Mouse (Mus musculus) lung, adult 18-20 months (tissue): ENCODE measurements around the gene Psmg4.

ENCODE experiments used
- DNase-seq, 2 experiments: peaks; one replicate each; pipeline ENCODE4 v3.0.0; 2022; ENCODE audit warnings: mixed read lengths in 2 of 2

The Psmg4 gene

DNA sequence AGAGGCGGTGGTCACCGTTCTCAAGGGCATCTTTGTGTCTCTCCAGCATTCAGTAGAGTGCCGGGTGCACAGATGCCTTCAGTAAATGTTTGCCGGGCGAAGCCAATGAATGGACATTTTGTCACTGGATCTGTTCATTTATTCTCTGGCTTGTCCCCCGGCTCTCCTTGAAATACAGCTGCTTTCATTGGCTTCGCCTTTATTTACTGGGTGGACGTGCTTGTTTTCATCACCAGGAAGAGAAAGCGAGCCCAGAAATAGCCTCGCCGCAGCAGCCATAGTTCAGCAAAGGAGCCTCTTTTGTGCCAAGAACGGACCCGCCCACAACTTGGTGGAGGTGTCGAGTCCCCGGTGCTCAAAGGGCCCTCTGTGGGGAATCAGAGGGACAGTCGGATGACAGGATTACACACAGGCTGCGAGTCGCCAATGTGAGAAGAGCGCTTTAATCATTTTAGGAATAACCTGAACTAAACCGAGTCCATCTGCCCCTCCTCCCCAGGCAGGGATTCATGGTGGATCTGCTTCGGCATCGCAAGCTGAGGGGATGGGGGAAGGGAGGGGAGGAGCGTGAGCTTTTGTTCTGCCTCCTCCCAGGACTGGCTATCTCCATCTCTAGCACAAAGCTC is 13.9 kb upstream of the Psmg4 start:
- DNase-seq, result peak; percentile 66 to 74

DNA sequence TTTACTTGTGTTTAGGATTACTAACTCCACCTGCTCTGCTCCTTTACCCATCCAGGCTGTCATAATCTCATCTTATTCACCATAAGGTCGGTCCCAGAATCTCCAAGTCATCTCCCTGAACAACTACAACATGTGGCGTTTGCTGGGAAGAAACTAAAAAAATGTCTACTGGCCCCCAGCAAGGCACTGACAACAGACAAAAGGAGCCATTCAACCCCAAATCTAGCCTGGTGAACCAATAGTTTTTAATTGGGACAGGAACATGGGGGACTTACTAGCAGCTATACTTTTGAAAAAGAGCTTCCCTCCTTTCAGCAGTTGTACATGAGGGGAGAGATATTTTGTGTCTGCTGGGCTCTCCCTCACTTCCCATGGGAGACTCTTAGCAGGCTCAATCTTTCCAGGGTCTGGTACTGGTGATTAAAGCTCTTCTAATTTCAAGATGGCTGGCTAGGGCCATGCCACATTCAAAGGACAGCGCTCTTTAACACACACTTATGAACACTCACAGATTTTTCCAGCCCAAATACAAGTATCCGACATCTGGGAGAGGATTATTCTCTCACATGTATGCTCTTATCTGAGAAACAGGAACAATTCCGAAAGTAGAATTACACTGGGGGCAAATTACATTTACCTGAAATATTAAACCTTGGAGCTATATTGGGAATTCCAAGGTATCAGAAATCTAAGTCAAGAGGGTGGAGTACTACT is 13.1 kb upstream of the Psmg4 start:
- DNase-seq, result no peak

DNA sequence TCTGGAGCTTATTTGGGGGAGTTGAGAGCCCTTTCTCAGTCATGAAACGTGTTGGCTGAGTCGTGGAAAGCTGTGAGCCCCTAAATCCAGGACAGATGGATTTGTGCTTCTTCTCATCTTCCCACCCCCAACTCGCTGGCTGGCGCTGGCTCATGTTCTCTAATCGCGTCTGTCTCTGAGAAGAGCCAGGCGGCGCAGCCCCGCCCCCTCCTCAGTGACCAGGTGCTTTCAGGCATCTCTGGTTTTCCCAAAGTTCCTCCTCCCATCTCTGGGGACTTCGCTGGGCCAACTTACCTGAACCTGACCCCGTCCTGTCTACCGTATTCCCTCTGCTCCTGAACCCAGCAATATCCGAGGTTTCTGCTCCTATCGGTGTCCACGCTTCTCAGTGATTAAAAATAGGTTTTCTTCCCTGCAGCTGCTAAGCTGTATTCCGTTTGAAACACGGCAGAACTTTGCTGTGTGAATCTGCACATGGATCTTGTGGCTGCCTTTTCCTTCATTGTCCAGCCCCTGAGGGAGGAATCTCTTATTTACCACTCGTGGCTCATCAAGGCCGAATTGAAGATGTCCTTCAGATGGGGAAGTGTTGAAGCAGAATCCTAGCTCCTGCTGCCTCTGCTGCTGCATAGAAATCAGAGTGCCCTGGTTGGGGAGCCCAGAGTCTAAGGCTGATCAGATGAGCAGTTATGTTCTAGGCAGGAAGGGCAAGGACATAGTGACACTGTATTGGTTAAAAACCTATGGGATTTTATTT is 12.3 kb upstream of the Psmg4 start:
- no peak for DNase-seq

DNA sequence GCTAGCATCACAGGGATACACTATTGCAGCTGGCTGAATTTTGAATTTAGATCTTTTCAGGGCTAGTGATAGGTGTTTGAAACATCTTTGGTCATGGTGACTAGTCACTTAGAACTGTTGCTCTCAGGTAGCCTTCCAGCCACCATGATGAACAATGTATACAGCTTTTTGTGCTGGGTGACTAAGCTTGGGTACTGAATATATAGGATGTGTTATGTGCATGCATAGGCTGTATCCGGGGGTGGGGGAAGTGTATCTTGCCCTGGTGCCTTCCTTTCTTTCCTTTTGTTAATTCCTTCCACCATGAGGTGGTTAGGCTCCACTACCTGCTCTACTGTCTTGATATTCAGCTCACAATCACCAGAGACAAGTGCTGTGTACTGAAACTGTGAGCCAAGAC is 11.3 kb upstream of the Psmg4 start:
- no peak for DNase-seq

DNA sequence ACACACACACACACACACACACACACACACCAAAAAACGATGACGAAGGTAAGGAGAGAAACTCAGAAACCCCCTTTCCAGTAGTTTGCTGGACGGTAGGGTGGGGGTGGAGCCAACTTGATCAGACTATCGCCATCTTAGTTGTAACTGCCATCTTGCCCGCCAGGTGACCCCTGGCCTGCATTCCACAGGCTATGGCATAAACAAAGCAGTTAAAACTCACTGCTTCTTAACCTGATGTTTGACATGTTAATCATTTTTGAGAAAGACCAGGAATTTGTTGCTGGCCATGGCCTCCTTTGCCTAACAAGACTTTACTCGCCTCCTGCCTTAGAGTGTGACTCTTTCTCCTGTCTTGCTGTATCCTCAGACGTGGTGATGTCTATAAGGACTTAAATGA is 10.1 kb upstream of the Psmg4 start:
- DNase-seq, result no peak

DNA sequence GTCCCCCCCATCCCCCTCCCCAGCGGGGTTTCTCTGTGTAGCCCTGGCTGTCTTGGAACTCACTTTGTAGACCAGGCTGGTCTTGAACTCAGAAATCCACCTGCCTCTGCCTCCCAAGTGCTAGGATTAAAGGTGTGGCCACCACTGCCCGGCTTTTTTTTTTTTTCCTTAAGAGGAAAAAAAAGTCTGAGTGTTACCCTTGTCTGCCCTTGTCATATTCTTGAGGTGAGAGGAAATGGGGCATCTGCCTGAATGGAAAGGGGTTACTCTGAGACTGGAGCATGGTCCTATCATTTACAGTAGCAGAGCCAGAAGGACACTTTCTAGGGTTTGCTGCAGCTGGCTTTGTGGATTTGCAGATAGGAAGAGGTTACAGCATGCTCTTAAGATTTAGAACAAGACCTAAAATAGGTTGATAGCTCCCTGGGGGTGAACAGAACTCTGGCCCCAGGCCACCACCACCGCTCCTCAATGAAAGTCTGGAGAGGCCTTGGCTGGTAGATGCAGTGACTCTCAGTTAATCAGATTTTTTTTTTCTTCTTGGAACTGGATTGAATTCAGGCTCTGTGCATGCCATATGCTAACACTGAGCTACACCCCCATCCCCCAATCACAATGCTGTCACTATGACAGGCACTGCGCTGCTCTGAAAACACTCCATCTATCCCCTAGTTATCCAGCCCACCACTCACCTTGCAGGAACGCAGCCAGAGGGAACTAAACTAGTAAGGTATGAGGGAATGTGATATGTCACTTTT is 9.3 kb upstream of the Psmg4 start:
- DNase-seq, result no peak

DNA sequence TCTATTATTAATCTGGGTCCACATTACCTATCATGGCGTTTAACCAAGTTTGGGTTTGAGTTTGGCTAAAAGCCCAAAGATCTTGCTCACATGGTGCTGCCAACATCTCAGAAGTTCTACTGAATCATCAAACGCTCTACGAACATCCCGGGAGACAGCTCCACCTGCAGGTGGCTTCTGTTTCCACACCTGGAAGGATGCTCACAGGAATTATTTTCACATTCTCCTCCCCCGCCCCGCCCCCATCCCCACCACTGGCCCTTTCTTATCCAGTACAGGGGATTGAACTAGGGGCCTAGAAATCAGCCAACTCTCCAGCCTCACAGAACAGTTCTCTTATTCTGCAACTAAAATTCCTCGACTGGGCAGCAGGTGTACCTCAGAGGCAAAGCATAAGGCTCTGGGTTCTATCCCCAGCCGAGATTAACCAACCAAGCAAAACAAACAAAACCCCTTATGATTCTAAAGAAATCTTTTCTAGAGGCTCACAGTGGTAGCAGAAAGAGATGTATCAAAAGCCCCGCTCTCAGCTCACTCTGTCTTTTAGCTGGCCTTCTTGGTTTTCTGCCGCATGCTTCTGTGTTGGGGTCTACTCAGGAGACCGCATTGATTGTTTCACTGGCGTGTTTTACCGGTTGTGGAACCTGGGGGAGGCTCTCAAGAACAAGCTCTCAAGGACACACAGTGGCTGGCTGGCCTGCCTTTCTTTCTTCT is 8.4 kb upstream of the Psmg4 start:
- peak; percentile 76 to 85 for DNase-seq

DNA sequence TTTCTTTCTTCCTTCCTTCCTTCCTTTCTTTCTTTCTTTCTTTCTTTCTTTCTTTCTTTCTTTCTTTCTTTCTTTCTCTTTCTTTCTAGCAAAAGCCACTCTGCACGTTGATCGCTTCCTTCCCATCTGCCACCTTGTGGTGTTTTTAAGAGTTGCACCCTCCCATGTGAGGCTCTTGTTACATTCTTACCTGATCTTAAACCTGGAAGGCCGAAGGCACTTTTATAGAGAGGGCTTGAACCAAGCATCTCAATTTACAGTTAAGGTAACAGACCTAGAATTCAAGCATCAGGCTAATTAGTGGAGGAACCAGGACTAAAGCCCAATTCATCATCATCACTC is 7.9 kb upstream of the Psmg4 start:
- peak; percentile 65 to 78 for DNase-seq

DNA sequence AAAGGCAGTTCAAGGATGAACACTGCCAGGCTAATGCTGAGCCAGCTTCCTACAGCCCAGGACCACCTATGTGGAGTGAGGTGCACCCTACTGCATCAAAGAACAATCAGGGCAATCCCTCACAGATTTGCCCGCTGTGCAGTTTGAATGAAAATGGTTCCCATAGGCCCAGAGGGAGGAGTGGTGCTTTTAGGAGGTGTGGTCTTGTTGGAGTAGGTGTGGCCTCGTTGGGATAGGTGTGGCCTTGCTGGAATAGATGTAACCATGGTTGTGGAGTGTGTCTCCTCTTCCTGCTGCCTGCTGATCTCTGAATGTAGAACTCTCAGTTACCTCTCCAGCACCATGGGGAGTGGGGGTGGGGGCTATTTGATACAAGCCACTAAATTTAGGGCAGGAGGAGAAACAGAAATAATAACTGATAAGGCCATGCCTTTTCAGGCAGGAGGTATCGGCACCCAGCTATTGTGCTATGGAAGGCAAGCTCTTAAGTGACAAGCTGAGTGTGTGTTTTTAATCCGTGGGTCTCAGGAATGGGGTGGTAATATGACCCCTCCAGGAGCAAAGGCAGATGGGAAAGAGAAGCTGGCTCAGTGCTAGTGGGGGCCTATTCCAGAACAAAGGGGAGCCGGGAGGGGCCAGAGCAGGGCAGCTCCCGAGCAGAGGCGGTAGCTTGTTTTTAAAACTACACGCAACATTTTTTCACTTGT is 6.5 kb upstream of the Psmg4 start:
- DNase-seq, result peak in 1 of 2 experiments; percentile 33

DNA sequence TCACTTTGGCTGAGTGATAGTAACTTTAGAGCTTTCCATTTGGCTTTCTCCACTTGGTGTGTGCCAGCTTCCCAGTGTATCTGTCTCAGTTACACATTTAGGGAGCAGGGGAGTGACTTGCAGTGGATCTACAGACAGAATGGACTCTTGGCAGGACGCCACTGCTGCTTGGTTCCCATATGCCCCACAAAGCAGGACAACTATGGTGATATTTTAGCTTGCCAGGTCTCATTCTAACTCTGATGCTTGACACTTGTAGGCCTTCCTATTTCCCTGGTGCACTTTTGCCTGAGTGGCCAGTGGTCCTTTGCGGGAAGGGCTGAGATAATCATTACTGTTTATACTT is 6.0 kb upstream of the Psmg4 start:
- DNase-seq, result peak in 1 of 2 experiments; percentile 16

DNA sequence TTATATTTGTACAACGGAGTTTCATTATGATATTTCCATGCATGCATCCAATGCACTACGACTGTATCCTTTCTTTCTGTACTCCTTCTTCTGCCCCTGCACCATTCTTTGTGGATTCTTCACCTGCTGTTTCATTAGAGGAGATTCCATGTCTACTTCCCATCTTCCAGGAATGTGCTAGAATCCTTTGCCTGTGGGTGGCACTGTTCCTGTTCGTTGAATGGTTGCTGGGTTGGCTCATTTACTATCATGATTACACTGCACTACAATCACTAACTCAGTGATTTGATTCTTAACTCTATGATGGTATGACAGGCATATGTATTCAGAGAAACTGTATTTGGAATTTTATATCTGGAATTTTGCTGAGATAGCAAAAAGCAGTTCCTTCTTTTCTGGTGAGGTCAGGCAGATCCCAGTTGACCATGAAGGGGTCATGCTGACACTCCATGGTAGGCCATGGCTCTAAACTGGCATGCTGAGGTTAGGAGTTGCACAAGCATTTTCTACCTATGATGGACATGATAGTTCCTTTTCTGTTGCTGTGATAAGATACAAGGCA is 5.1 kb upstream of the Psmg4 start:
- DNase-seq, result no peak

DNA sequence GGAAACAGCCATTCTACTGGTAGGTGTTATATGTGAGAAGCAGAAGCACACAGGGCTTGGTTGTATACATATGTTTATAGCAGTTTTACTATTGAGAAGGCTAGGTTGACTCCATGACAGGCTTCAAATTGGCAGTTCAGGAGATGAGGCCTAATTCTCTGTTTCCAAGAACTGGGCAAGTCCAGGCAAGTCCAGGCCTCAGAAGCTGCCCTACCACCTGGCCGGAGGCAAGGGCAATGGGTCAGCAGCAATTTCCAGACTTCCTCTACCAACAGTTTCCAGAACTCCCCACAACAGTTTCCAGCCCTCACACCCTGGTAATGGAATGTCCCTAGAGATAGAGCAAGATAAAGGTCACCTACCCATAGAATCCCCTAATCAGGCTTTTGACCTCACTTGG is 2.8 kb upstream of the Psmg4 start:
- DNase-seq, result no peak

DNA sequence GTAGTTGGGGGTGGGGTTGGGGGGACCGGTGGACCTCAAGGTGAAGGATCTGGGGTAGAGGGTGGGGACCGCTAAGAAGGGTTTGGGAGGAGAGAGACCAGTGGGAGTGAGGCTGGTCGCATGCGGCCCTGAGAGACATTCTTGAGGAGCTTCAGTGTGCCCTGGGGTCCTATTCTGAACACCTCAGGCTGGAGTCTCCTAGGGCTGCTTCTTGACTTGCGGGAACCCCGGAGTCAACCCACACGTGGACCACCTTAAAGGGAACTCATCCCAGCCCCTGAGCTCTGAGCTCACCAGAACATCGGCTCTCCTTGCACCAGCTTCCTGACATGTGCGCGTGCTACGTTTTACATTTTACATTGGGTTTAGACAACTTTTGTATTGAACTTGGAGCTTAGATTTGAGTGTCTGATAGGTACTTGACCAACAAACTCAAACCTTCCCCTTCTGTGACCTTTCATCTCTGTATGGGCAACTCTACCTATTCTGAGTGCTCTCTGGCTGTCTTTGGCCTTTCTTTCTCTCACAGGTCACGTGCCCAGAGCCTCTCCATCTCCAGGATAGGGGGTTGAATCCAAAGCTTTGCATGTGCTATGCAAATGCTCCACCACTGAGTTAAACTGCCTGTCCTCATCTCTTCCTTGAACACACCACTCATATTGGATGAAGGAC is 676 bp downstream of the Psmg4 start:
- DNase-seq, result peak in 1 of 2 experiments; percentile 16

DNA sequence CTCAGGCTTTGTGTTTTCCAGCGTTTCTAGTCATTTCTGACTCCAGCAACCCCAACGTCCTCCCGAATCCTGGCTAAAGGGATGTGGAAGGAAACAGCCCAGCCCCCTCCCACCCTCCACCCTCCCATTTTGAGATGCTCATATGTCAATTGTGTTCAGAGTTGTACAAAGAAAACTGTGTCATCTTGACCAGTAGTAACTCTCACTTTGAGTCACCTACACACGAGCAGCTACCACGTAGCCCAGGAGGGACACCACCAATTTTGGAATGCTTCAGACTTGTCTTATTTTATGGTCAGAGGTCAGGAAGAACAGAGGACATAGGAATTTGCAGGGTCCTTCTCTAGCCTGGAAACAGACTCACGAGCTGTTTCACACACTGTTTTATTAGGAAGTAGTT is 11.3 kb downstream of the Psmg4 start:
- DNase-seq, result no peak

DNA sequence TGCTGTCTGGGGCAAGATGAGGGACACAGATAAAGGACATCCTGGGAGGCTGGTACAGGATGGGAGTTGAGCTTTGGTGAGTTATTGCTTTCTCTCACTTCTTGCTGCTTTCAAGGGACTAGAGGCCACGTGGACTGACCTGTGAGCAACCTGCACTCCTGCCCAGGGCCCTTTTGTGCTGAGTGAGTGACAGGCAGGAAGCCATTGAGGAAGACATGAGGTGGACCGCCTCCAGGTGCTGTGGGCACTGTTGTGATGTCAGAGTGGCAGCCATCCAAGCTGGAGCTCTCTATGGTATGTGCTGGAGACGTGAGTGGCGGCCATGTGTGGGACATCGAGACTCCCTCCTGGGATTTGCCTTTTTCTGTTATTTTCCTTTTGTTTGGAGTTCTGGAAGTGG is 18.9 kb downstream of the Psmg4 start:
- no peak for DNase-seq

DNA sequence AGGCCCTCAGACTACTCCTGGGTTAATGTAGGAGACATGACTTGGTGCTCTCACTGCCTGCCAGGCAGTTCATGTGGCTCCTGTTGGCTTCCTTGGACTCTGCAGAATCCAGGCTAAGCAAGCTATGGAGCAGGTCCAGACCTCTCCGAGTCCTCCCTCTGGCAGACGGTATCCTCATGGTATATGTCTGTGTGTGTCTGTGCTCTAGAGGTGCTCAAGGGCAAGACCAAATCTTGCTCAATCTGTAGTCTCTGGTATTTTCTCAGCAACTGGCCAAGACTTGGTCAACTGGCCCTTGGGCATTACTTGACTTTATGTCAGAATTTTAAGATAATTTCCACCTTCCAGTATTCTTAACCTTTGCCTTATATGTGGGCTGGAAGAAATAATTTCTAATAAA is 22.6 kb downstream of the Psmg4 start:
- no peak for DNase-seq

DNA sequence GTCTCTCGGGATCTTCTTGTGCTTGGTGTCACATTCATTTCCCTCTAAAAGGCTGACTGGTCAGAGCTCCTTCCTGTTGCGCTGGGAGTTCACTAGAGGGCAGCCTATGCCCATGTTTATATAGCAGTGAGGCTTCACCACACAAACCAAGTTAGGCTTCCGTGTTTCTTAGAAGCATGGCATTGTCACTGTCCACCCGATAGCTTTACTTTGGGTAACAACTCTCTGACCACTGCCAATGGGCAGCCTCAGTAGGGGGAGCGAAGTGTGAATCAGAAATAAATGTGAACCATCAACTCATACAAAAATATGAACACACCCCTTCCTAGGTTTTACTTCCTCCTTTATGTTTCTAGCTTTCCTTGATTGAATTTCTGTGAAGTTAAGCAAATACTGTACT is 24.8 kb downstream of the Psmg4 start:
- DNase-seq, result peak; percentile 73 to 75

DNA sequence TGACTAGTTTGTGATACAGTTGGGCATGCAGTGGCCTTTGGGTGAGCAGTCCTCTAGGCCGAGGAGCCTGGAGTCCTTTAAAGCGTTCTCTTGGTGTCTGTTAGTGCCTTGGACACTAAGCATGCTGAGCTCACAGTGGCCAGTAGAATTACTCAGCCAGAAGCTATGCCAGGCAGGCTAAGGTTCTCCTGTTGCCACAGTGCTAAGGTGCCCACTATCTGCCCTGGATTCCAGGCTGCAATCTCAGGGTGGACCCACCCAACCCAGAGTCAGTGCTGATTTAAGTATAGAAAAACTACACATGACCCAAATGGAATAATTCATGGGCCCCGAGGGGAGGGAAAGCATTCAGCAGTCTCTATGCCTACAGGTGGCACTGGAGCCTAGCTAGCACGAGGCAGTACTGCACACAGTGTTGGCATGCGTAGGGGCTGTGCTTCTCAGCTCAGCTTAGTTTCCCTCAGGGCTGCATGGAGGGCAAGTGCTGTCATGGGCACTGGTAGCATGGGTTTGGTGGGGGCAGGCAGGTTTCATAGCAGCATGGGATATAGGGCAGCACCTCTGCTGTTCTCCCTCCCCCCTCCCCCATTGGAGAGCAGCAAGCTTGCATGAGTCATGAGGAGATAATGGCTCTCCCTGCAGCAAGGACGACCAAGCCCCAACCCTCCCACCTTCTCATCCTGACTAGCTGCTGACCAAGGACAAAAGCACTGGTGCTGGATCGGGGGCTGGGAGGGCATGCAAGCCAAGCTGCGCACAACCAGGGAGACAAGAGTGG is 29.8 kb downstream of the Psmg4 start:
- DNase-seq, result peak; percentile 28 to 32

DNA sequence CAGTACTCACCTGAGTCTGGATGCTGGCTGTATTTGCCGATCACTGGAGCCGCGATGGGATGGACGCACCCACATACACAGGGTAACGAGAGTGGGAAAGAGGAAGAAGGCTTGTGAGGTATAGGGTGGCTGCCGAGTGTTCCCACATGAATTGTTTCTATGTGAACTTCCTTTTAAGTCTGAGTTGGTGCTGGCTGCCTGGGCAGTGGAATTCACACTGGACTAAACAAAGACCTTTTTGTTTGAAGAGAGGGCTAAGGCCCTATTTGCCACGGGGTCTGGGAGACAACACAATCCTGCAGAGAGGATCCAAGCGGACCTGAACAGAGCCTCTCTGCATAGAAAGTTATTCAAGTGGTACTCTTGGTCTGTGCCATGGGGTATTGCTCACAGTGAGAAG is 30.6 kb downstream of the Psmg4 start:
- no peak for DNase-seq

DNA sequence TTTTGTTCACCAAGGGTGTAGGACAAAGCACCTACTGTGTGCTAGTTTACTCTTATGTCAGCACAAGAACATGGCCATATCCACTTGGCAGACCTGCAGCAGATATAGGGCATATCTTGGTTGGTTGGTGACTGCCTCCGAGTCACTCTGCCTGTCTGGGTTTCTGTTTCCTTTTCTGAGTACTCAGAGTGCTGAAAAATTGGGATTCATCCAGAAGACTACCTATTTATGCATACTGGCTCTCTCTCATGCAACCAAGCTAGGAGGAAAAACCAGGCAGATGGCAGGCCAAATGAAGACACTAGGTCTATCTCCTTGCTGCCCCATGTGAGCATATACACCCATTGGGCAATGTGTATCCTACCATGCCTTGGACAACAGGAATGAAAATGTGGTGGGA is 32.9 kb downstream of the Psmg4 start:
- DNase-seq, result no peak
